Mouse (Mus musculus) ovary, postnatal 36 days (tissue): ENCODE data around the gene Krtap6-1.
"Not testable (repeated sequence)": the region's sequence is repeated elsewhere in the genome, so short reads cannot be mapped to it uniquely, and the experiment has no call there.

Experiments
- DNase-seq: peaks from one replicate; pipeline ENCODE4 v3.0.0; 2022; ENCODE audit warnings: low spot score, mixed read lengths

The Krtap6-1 gene

DNA sequence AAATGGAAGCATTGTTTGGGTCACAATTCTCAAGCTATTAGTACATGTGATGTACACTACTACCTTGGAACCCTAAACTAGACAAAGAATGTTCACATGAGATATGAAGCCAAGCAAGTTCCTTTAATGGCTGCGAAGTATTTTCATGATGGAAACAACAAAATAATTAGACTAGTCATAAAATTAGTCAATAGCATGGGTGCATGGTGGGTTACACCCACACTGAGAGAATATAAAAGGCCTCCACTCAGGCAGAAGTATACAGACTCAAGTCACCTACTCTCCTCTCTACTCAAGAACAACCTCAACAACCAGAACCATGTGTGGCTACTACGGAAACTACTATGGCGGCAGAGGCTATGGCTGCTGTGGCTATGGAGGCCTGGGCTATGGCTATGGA is at the start of gene Krtap6-1:
Gene Krtap6-1 (plus strand): TSS at position 301 of the 400 bp plus-strand sequence.
- not testable (repeated sequence) for DNase-seq

DNA sequence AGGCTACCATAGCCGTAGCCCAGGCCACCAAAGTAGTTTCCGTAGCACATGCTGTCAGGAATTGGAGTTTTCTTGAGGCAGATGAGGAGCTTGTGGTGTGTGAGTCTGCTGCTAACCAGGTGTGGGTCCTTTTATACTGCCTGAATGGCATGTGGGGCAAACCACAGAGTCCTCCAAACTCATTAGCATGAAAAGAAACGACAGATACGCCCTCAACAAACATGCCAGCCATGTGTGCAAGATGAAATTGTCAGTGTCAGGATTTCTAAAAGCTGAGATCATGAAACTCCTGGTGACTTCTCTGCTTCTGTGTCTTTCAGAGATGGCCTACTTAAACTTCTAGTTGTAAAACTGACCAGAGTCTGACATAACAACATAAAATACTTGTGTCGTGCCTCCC is 20.8 kb upstream of the Krtap6-1 start, which contains the start of gene Krtap22-2:
Gene Krtap22-2 (minus strand): TSS at position 101 of the 400 bp plus-strand sequence.
- no peak for DNase-seq

DNA sequence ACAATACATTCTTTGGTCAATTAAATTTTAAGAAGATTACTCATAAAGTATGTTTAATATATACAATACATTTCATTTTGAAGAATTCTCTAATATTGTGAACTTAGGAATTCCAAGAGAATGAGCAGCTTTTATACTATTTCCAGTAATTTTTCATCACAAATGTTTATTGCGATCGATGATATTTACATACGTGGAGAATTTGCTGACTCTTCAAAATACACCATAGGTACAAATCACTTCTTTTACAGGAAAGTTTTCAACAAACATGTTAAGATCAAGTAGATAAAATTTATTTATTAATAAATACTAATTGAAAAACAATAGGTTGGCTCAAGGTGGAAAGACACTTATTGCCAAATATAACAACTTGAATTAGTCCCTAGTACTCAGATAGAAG is 17.5 kb upstream of the Krtap6-1 start:
- no peak for DNase-seq

DNA sequence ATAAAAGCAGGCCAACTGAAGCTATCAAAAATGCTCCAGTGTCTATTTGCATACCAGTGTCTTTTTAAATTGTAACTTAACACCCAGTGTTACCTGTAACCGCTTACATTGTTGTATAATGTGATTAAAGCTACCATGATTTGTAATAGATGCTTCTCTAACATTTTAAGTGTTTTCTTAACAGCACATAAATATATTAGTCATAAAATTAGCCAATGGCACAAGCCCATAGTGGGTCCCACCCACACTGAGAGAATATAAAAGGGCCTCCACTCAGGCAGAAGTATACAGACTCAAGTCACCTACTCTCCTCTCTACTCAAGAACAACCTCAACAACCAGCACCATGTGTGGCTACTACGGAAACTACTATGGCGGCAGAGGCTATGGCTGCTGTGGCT is 16.5 kb upstream of the Krtap6-1 start, which contains the start of gene Gm10229:
Gene Gm10229 (plus strand): TSS at position 301 of the 400 bp plus-strand sequence.
- not testable (repeated sequence) for DNase-seq

DNA sequence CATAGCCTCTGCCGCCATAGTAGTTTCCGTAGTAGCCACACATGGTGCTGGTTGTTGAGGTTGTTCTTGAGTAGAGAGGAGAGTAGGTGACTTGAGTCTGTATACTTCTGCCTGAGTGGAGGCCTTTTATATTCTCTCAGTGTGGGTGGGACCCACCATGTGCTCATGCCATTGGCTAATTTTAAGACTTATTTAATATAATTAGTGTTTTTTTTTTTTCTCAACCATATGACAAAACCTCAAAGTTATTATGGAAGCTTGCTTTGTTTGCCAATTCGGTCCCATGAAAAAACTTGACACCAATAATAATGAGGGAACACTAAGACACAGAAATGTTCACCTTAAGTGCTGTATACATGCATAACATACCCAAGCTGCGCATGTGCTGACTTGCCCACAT is 9.9 kb downstream of the Krtap6-1 start, which contains the start of gene Gm10228:
Gene Gm10228 (minus strand): TSS at position 101 of the 400 bp plus-strand sequence.
- not testable (repeated sequence) for DNase-seq

DNA sequence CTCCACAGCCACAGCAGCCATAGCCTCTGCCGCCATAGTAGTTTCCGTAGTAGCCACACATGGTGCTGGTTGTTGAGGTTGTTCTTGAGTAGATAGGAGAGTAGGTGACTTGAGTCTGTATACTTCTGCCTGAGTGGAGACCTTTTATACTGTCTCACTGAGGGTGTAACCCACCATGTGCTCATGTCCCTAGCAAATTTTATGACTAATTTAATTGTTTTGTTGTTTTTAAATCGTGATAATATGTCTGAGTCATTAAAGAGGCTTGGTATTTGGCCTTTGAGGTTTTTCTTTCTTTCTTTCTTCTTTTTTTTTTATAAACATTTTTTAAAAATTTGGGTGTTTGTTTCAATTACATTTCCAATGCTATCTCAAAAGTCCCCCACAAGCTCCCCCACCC is 16.3 kb downstream of the Krtap6-1 start, which contains the start of gene Krtap6-5:
Gene Krtap6-5 (minus strand): TSS at position 101 of the 400 bp plus-strand sequence.
- no peak for DNase-seq

DNA sequence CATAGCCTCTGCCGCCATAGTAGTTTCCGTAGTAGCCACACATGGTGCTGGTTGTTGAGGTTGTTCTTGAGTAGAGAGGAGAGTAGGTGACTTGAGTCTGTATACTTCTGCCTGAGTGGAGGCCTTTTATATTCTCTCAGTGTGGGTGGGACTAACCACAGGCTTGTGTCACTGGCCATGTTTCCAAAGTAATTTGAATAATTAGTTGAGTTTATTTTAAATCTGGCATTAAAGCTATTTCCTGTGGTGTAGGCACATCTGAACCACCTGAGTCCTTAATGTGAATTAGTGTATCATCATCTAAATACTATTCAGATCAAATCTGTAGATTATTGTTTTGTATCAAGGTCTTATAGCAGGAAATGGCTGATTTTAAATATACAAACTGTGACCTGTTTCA is 32.4 kb downstream of the Krtap6-1 start, which contains the start of gene 1110025L11Rik:
Gene 1110025L11Rik (minus strand): TSS at position 101 of the 400 bp plus-strand sequence.
- DNase-seq = not testable (repeated sequence)

DNA sequence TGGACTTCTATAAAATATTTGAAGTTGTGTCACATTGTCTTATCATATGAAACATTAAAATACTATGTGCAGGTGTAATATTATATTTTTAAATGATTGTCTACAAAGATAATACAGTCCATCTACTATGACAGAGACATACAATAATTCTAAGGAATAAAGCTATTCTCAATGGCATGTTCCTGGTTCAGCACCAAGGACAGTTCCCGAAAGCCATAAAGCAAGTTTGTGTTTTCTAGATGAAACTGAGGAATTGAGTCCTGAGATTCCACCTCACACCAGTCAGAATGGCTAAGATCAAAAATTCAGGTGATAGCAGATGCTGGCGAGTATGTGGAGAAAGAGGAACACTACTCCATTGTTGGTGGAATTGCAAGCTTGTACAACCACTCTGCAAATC is 39.5 kb downstream of the Krtap6-1 start:
- not testable (repeated sequence) for DNase-seq
